Mouse (Mus musculus) myocyte (in vitro differentiated cells): Measurements from ENCODE around the gene Palm.

ENCODE experiments used
- MAX ChIP-seq: IDR thresholded peaks from one replicate; pipeline ENCODE4 v1.6.1; 2011; ENCODE audit warnings: low read depth, mild to moderate bottlenecking, control low read depth
- MYOD1 ChIP-seq, 3 experiments: IDR thresholded peaks; one replicate each; pipeline ENCODE4 v1.6.1; 2011; ENCODE audit warnings: control low read depth in 2 of 3, low read depth in 2 of 3, mild to moderate bottlenecking in 2 of 3, moderate library complexity in 1 of 3; ENCODE audit not compliant: insufficient read length in 2 of 3, control insufficient read depth in 1 of 3
- POLR2A ChIP-seq: IDR thresholded peaks from one replicate; pipeline ENCODE4 v1.6.1; 2011; ENCODE audit warnings: low read depth, mild to moderate bottlenecking, control low read depth, moderate library complexity; ENCODE audit not compliant: insufficient read length
- REST ChIP-seq: IDR thresholded peaks from one replicate; pipeline ENCODE4 v1.6.1; 2011; ENCODE audit warnings: mild to moderate bottlenecking, control low read depth, moderate library complexity; ENCODE audit not compliant: insufficient read depth, insufficient read length
- TCF12 ChIP-seq: IDR thresholded peaks from one replicate; pipeline ENCODE4 v1.6.1; 2011; ENCODE audit warnings: mild to moderate bottlenecking, control low read depth; ENCODE audit not compliant: poor library complexity, insufficient read depth, severe bottlenecking
- USF1 ChIP-seq: IDR thresholded peaks from one replicate; pipeline ENCODE4 v1.6.1; 2011; ENCODE audit warnings: low read depth, mild to moderate bottlenecking, control low read depth, moderate library complexity

DNA sequence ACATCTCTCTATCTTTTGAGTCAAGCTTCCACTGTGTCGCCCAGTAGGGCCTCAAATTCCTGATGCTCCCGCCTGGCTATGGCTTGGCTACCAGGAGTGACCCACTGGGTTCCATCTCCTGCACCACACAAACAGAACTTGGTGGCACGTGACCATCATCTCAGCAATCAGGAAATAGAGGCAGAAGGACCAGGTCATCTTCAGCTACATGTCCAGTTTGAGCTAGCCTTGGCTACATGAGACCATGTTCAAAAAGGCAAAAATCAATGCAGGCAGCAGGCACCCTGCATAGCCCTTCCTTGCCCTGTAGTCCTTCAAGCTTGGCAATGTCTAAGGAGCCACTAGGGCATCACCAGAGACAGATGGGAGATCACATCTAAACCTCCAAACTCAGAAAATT, 46.7 kb downstream of the Palm start:
- TF ChIP-seq POLR2A = no peak
- no peak for TF ChIP-seq USF1
- TF ChIP-seq REST = no peak
- no peak for TF ChIP-seq MYOD1 (IDR thresholded peaks at IDR 0.05; ENCODE audit: control insufficient read depth in 1 of 3, insufficient read length in 2 of 3, low read depth in 2 of 3)
- TF ChIP-seq TCF12 = no peak
- TF ChIP-seq MAX = no peak
